Mouse (Mus musculus) embryonic facial prominence, embryonic 15.5 days (tissue): ENCODE results near the gene Nfkbie. TPM values are rescaled to one million over a fixed set of nuclear protein-coding genes. Genes with fewer than 3 reads are reported as not detected.

Experiments used
- ATAC-seq: fragments of 200-750 bp; cut with Nextera tagmentation; 2 replicates; pipeline ENCODE4 v1.8.0; 2017; ENCODE audit warnings: low read depth, moderate TSS enrichment; ENCODE audit not compliant: insufficient number of reproducible peaks, low FRiP score, low TSS enrichment
- H3K27ac ChIP-seq: fragments of 300-500 bp; sonication (generic); replicated peaks from 2 replicates; pipeline ENCODE4 v1.5.1; 2015; ENCODE audit warnings: mild to moderate bottlenecking, inconsistent platforms
- H3K27me3 ChIP-seq: fragments of 300-500 bp; sonication (generic); 2 replicates; pipeline ENCODE4 v1.6.1; 2015; ENCODE audit warnings: inconsistent platforms
- H3K36me3 ChIP-seq: fragments of 300-500 bp; sonication (generic); 2 replicates; pipeline ENCODE4 v1.6.1; 2015; ENCODE audit warnings: mild to moderate bottlenecking, inconsistent platforms
- H3K4me1 ChIP-seq: fragments of 300-500 bp; sonication (generic); 2 replicates; pipeline ENCODE4 v1.6.1; 2015; ENCODE audit warnings: inconsistent platforms
- H3K4me2 ChIP-seq: fragments of 300-500 bp; sonication (generic); replicated peaks from 2 replicates; pipeline ENCODE4 v1.6.1; 2015; ENCODE audit warnings: mild to moderate bottlenecking, inconsistent platforms
- H3K4me3 ChIP-seq: fragments of 300-500 bp; sonication (generic); replicated peaks from 2 replicates; pipeline ENCODE4 v1.5.1; 2015; ENCODE audit warnings: mild to moderate bottlenecking, inconsistent platforms
- H3K9ac ChIP-seq: fragments of 300-500 bp; sonication (generic); 2 replicates; pipeline ENCODE4 v1.6.1; 2015; ENCODE audit warnings: inconsistent platforms
- H3K9me3 ChIP-seq: fragments of 300-500 bp; sonication (generic); replicated peaks from 2 replicates; pipeline ENCODE4 v1.6.1; 2016; ENCODE audit warnings: inconsistent platforms
- WGBS: fragments of 180-500 bp; shearing (Covaris S2); methylation state at CpG from one replicate; pipeline ENCODE4 v1.1.7; 2015; 5-methylcytosine and 5-hydroxymethylcytosine counted together
- polyA plus RNA-seq: library from polyadenylated mRNA; unstranded; fragments of >200 nt; fragmentation: Nextera tagmentation; extraction: Ambion mirVana; gene quantifications from 2 replicates; pipeline ENCODE4 v1.2.1, GENCODE M21; 2015

Nfkbie gene
- polyA plus RNA-seq = 5.5 and 6.3 TPM in 2 replicates

GRCm38 (mm10) chr17:45555452-45556106 is at the start of gene Nfkbie:
Gene Nfkbie, plus strand, starts transcription at chr17:45555703.
- under 1% methylated on average over 45 of the region's 45 CpGs for WGBS
- Histone ChIP-seq H3K9ac (peak within 1 kb of the TSS; percentile 35), H3K9me3 (no peaks in the 10 kb centered on the region), H3K4me3 (peak within 1 kb of the TSS; percentile 67), H3K27ac (no peak within 1 kb of the TSS), H3K36me3 (no peaks in the 10 kb centered on the region), H3K4me2 (peak within 1 kb of the TSS; percentile 95), H3K27me3 (peaks cover 28% of the 10 kb centered on the region), H3K4me1 (peaks cover 23% of the 10 kb centered on the region)
- ATAC-seq = peak; percentile 71

GRCm38 (mm10) chr17:45505941-45506465 is 49.5 kb upstream of the Nfkbie start:
- H3K4me3 ChIP-seq = no peak overlapping the region
- peaks cover 9% of the 10 kb centered on the region; the same call in 1 of the 2 replicates for H3K4me1 ChIP-seq
- peak overlapping the region; percentile 46; the same call in 1 of the 2 replicates for H3K4me2 ChIP-seq
- H3K9me3 ChIP-seq = no peaks in the 10 kb centered on the region
- WGBS = 58% methylated on average over 6 of the region's 6 CpGs
- H3K27ac ChIP-seq = no peak overlapping the region
- no peak for ATAC-seq
- no peak overlapping the region for H3K9ac ChIP-seq
- H3K36me3 ChIP-seq = peaks cover 23% of the 10 kb centered on the region
- no peaks in the 10 kb centered on the region for H3K27me3 ChIP-seq

GRCm38 (mm10) chr17:45506700-45507189 is 48.8 kb upstream of the Nfkbie start, which contains the start of gene Aars2:
Gene Aars2, plus strand, starts transcription at chr17:45506841.
- Histone ChIP-seq H3K27ac (peak within 1 kb of the TSS; percentile 85), H3K9me3 (no peaks in the 10 kb centered on the region), H3K4me1 (peaks cover 9% of the 10 kb centered on the region; the same call in 1 of the 2 replicates), H3K4me3 (peak within 1 kb of the TSS; percentile 97), H3K9ac (peak within 1 kb of the TSS; percentile 59; the same call in 1 of the 2 replicates), H3K27me3 (no peaks in the 10 kb centered on the region), H3K36me3 (peaks cover 25% of the 10 kb centered on the region), H3K4me2 (peak within 1 kb of the TSS; percentile 46)
- 0% methylated on average over 42 of the region's 42 CpGs for WGBS
- peak; percentile 88 for ATAC-seq

DNA sequence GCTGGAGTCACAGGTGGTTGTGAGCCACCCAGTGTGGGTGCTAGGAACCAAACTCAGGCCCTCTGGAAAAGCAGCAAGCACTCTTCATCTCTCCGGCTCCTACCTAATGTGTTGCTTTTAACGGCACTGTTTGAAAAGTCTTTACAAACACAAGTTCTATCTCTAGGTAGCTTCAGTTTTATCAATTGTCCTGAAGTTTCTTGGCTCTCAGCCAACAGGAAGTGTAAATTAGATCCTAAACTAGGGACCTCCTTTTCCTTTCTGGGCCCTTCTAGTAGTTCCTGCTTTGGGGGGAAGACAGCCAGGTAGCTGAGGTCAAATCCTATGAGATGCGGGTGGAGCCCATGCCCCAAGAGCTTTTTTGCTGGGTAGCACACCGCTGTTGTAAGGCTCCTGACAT is 44.6 kb upstream of the Nfkbie start:
- H3K9ac ChIP-seq = no peak overlapping the region
- no peak for ATAC-seq
- H3K4me2 ChIP-seq = no peak overlapping the region

GRCm38 (mm10) chr17:45511757-45512156 is 43.7 kb upstream of the Nfkbie start:
- H3K36me3 ChIP-seq = peaks cover 27% of the 10 kb centered on the region
- peaks cover 4% of the 10 kb centered on the region; the same call in 1 of the 2 replicates for H3K4me1 ChIP-seq
- no peak overlapping the region for H3K4me2 ChIP-seq
- no peak overlapping the region for H3K27ac ChIP-seq
- no peak overlapping the region; the same call in 1 of the 2 replicates for H3K9ac ChIP-seq
- no peaks in the 10 kb centered on the region for H3K27me3 ChIP-seq
- no peak for ATAC-seq
- H3K4me3 ChIP-seq = no peak overlapping the region
- no peaks in the 10 kb centered on the region for H3K9me3 ChIP-seq
- 87% methylated on average over 4 of the region's 4 CpGs for WGBS

More for the DNA sequence above, 44.6 kb upstream of the Nfkbie start:
- peaks cover 26% of the 10 kb centered on the region for H3K36me3 ChIP-seq
- H3K4me1 ChIP-seq = peaks cover 9% of the 10 kb centered on the region; the same call in 1 of the 2 replicates
- 89% methylated on average over 4 of the region's 4 CpGs for WGBS
- H3K27me3 ChIP-seq = no peaks in the 10 kb centered on the region
- no peak overlapping the region for H3K4me3 ChIP-seq
- no peak overlapping the region for H3K27ac ChIP-seq
- no peaks in the 10 kb centered on the region for H3K9me3 ChIP-seq

GRCm38 (mm10) chr17:45515204-45515726 is 40.2 kb upstream of the Nfkbie start:
- Histone ChIP-seq H3K9me3 (no peaks in the 10 kb centered on the region), H3K36me3 (peaks cover 20% of the 10 kb centered on the region; the same call in 1 of the 2 replicates), H3K4me1 (no peaks in the 10 kb centered on the region), H3K27me3 (no peaks in the 10 kb centered on the region), H3K4me2 (no peak overlapping the region), H3K4me3 (no peak overlapping the region), H3K9ac (no peak overlapping the region), H3K27ac (no peak overlapping the region)
- WGBS = 60% methylated on average over 15 of the region's 15 CpGs
- no peak for ATAC-seq

GRCm38 (mm10) chr17:45515806-45516205 is 39.7 kb upstream of the Nfkbie start:
- no peak overlapping the region for H3K4me2 ChIP-seq
- H3K4me3 ChIP-seq = no peak overlapping the region
- no peaks in the 10 kb centered on the region for H3K4me1 ChIP-seq
- H3K9ac ChIP-seq = no peak overlapping the region
- H3K9me3 ChIP-seq = no peaks in the 10 kb centered on the region
- no peak for ATAC-seq
- H3K36me3 ChIP-seq = peaks cover 14% of the 10 kb centered on the region; the same call in 1 of the 2 replicates
- no peaks in the 10 kb centered on the region for H3K27me3 ChIP-seq
- whole genome bisulfite sequencing = 86% methylated on average over 10 of the region's 10 CpGs
- no peak overlapping the region for H3K27ac ChIP-seq

- Histone ChIP-seq H3K9ac (no peak overlapping the region), H3K36me3 (peaks cover 11% of the 10 kb centered on the region; the same call in 1 of the 2 replicates), H3K9me3 (no peaks in the 10 kb centered on the region), H3K4me3 (no peak overlapping the region), H3K27me3 (no peaks in the 10 kb centered on the region), H3K27ac (no peak overlapping the region), H3K4me1 (no peaks in the 10 kb centered on the region), H3K4me2 (no peak overlapping the region)
- ATAC-seq = no peak
- WGBS = 51% methylated on average over 8 of the region's 8 CpGs
These were observed 39.0 kb upstream of the Nfkbie start for GRCm38 (mm10) chr17:45516488-45516887.

GRCm38 (mm10) chr17:45517135-45517534 is 38.4 kb upstream of the Nfkbie start:
- no peaks in the 10 kb centered on the region for H3K9me3 ChIP-seq
- WGBS = 91% methylated on average over 21 of the region's 21 CpGs
- peaks cover 11% of the 10 kb centered on the region; the same call in 1 of the 2 replicates for H3K36me3 ChIP-seq

DNA sequence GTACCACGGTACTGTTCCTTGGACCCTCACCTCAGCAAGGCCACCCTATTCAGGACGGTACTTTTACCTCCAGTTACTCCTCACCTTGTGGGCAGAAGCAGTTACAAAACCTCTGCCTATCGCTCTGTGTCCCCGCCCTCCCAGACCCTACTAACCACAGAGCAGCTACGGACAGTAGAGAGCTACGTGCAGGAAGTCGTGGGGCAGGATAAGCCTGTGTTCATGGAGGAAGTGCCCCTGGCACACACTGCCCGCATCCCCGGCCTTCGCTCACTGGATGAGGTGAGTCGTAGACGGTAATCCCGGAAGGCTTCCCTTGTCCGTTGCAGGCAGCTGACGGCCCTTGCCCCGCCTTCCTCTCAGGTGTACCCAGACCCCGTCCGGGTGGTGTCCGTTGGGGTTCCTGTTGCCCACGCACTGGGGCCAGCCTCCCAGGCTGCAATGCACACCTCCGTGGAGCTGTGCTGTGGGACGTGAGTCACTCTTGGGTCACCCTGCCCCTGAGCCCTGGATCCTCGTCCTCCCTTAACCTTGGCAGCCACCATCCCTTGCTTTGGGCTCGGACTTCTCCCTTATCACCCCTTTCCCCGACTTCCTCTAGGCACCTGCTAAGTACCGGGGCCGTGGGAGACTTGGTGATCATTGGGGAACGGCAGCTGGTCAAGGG is 37.8 kb upstream of the Nfkbie start:
- WGBS = 91% methylated on average over 28 of the region's 28 CpGs
- Histone ChIP-seq H3K27ac (no peak overlapping the region), H3K4me1 (peaks cover 6% of the 10 kb centered on the region; the same call in 1 of the 2 replicates), H3K27me3 (no peaks in the 10 kb centered on the region), H3K9me3 (no peaks in the 10 kb centered on the region), H3K9ac (no peak overlapping the region), H3K4me3 (no peak overlapping the region), H3K4me2 (no peak overlapping the region), H3K36me3 (peaks cover 11% of the 10 kb centered on the region; the same call in 1 of the 2 replicates)
- ATAC-seq = no peak

More at GRCm38 (mm10) chr17:45517135-45517534, 38.4 kb upstream of the Nfkbie start:
- H3K27ac ChIP-seq = no peak overlapping the region
- H3K4me2 ChIP-seq = no peak overlapping the region
- H3K4me1 ChIP-seq = 0 out of 2 replicates have a peak, but pooled peaks cover under 1% of the 10 kb centered on the region
- no peak for ATAC-seq
- H3K4me3 ChIP-seq = no peak overlapping the region
- H3K9ac ChIP-seq = no peak overlapping the region
- no peaks in the 10 kb centered on the region for H3K27me3 ChIP-seq
